Mouse (Mus musculus) kidney, adult 2 months (tissue): ENCODE measurements around the gene Psmd2. TPM values are rescaled to one million over a fixed set of nuclear protein-coding genes. Genes with fewer than 3 reads are reported as not detected.

Experiments used
- DNase-seq: peaks from one replicate; pipeline ENCODE4 v3.0.0; 2021
- H3K27ac ChIP-seq: fragments of 200-500 bp; 2 replicates; pipeline ENCODE4 v1.5.1; 2012; ENCODE audit warnings: low read depth, low read length, control low read depth, inconsistent platforms; ENCODE audit not compliant: insufficient read depth
- H3K27me3 ChIP-seq: fragments of 200-500 bp; replicated peaks from 2 replicates; pipeline ENCODE4 v1.6.1; 2012; ENCODE audit warnings: mild to moderate bottlenecking, moderate library complexity, low read length, inconsistent platforms; ENCODE audit not compliant: control insufficient read depth, insufficient read depth
- H3K36me3 ChIP-seq: fragments of 200-500 bp; 2 replicates; pipeline ENCODE4 v1.6.1; 2012; ENCODE audit warnings: mild to moderate bottlenecking, moderate library complexity, low read length, inconsistent platforms; ENCODE audit not compliant: control insufficient read depth, insufficient read depth
- H3K4me1 ChIP-seq: fragments of 200-500 bp; 2 replicates; pipeline ENCODE4 v1.6.1; 2011; ENCODE audit warnings: low read length; ENCODE audit not compliant: control insufficient read depth, insufficient read depth
- H3K4me3 ChIP-seq: fragments of 200-500 bp; 2 replicates; pipeline ENCODE4 v1.5.1; 2011; ENCODE audit warnings: mild to moderate bottlenecking, low read depth, low read length, control low read depth; ENCODE audit not compliant: insufficient read depth
- CTCF ChIP-seq: fragments of 200-500 bp; conservative IDR thresholded peaks from 2 replicates; pipeline ENCODE4 v1.5.1; 2011; ENCODE audit warnings: low read depth, mild to moderate bottlenecking, control low read depth, low read length, moderate library complexity, mixed read lengths; ENCODE audit not compliant: insufficient read depth, insufficient read length
- POLR2A ChIP-seq: fragments of 200-500 bp; IDR thresholded peaks from one replicate; pipeline ENCODE4 v1.6.1; 2011; ENCODE audit warnings: low read depth, low read length, control low read depth
- WGBS: fragments of 180-500 bp; shearing (Covaris S2); methylation state at CpG from one replicate; pipeline ENCODE4 v1.1.7; 2018; 5-methylcytosine and 5-hydroxymethylcytosine counted together
- polyA plus RNA-seq: library from polyadenylated mRNA; depleted of rRNA; stranded (reverse); fragments of >200 nt; gene quantifications from 2 replicates; pipeline ENCODE4 v1.2.3, GENCODE M21; 2012

Gene Psmd2
- polyA plus RNA-seq, 1 experiment, result 96.9 TPM

DNA sequence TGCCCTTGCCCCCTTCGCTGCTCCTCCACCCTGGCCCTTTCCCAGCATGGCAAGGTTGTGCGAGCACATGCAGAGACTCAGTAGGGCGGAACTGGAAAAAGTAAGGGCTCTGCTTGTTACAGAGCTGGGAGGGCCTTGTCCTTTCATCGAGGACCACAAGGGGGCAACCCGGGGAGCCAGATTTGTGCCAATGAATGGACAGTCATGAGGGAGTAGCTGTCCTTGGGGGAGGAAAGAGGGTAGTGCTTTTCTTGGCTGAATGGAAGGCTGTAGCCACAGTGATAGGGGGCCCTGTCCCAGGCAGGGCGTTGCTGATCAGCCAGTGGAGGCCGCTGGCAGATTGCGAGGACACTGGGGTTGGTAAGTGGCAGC is 51.1 kb downstream of the Psmd2 start:
- H3K4me3 ChIP-seq, result no peak overlapping the region
- H3K4me1 ChIP-seq, result no peaks in the 10 kb centered on the region
- peak; percentile 78 for DNase-seq
- H3K36me3 ChIP-seq, result no peaks in the 10 kb centered on the region
- no peak for TF ChIP-seq POLR2A
- peak; percentile 65 for TF ChIP-seq CTCF
- H3K27me3 ChIP-seq, result no peaks in the 10 kb centered on the region
- H3K27ac ChIP-seq, result no peak overlapping the region
- WGBS, result 20% methylated on average over 8 of the region's 8 CpGs

DNA sequence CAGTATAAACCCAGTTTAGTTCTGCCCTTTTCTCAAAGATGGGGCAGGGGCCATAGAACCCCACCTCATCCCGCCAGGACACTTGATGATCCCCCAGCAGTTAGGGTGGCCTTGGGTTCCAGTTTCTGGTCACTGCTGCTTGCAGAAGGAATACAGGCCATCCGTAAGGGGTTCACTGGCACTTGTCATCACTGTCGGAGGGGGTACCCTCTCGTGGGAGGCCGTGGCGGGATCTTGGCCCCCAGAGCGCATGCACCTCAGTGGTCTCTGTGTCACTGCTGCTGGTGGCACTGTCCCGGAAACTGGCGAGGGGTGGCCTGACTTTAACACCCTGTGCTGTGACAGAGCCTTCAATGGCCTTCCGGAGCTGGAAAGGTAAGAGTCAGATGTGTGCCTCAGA is 51.6 kb downstream of the Psmd2 start:
- no peaks in the 10 kb centered on the region for H3K36me3 ChIP-seq
- no peaks in the 10 kb centered on the region for H3K4me1 ChIP-seq
- no peak overlapping the region for H3K4me3 ChIP-seq
- TF ChIP-seq POLR2A, result no peak
- DNase-seq, result no peak
- no peak overlapping the region for H3K27ac ChIP-seq
- H3K27me3 ChIP-seq, result no peaks in the 10 kb centered on the region
- 98% methylated on average over 10 of the region's 10 CpGs for WGBS

DNA sequence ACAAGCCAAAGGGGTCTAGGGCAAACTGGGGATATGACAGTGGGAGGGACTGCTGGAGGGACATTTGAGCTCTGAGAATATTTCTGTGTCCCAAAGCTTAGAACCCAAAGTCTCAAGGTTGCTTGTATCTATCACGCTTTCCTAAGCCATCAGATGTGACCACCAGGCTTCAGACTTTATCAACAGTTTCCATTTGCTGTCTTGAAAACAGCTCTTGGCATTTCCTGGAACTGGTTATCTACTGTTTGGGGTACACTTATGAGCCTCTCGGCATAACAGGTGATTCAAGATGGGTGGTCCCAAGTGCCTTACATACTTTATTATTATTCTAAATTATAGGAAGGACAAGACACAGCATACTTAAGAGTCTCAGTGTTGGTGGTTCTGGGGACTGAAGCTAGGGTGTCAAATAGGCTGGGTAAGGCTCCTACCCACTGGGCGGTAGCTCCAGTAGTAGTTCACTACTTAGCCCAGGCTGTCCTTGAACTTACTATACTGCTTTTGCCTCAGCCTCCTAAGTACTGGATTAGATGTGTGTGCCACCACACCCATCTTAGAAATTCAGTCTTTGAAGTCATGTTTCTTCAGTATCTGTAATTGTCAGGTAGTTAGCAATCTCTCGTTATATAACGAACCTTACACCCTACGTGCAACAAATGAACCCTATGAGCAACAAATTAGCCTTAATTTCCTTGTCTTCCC is 52.4 kb downstream of the Psmd2 start:
- no peaks in the 10 kb centered on the region for H3K4me1 ChIP-seq
- DNase-seq, result no peak
- no peak overlapping the region for H3K27ac ChIP-seq
- no peak overlapping the region for H3K4me3 ChIP-seq
- H3K36me3 ChIP-seq, result no peaks in the 10 kb centered on the region
- H3K27me3 ChIP-seq, result no peaks in the 10 kb centered on the region
- 91% methylated on average over 6 of the region's 6 CpGs for WGBS
- TF ChIP-seq POLR2A, result no peak
- TF ChIP-seq CTCF, result no peak

DNA sequence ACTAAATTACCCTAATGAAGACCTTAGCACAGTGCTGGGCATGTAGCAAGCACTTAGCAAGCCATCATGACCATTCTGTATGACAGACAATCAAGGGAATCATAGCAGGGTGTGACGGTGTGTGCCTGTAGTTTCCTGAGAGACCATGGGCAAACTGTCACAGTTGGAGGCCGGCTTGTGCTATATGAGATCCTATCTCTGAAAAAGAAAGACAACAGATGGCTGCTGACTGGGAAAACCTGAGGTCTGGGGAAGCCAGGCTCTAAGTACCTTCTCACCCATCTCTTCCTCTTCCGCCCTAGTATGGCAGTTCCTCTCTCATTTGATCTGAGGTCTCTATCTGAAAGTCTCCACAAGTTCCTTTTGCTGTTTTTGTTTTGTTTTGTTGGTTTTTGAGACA is 54.3 kb downstream of the Psmd2 start:
- no peak for DNase-seq
- no peaks in the 10 kb centered on the region for H3K27me3 ChIP-seq
- no peak overlapping the region for H3K27ac ChIP-seq
- WGBS, result 84% methylated on average over 3 of the region's 3 CpGs
- TF ChIP-seq POLR2A (no peak), CTCF (no peak)
- H3K4me1 ChIP-seq, result no peaks in the 10 kb centered on the region
- H3K4me3 ChIP-seq, result no peak overlapping the region
- H3K36me3 ChIP-seq, result no peaks in the 10 kb centered on the region

DNA sequence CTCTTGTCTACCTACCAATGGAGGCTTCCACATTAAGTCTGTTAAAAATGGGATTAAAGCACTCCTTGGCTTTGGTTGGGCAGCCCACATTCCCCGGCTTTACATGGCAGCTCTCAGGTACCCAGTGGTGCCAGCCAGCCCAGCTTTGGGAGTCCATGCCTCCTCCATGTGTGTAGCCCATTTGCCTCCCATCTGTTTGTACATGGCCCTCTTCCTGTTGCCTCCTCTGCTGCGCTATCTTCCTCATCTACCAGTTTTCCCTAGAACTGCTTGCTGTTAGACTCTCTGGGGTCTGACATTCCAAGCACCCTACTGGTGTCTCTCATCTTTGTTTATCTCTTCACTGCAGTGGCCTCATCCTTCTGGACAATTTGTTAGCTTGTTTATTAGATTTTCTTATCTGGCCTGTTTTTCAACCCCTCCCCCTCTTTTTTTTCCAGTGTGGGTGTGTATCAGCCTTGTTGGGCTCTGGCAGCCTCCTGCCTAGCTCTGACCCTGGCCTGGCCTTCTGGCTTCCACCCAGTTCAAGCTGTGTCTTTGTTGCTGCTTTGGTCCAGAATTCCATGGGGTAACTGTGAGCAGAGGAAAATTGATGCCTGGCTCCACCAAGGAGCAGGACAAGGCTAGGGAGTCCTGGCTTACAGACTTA is 55.1 kb downstream of the Psmd2 start:
- no peak for TF ChIP-seq CTCF
- TF ChIP-seq POLR2A, result no peak
- Histone ChIP-seq H3K27me3 (no peaks in the 10 kb centered on the region), H3K36me3 (no peaks in the 10 kb centered on the region), H3K4me1 (no peaks in the 10 kb centered on the region), H3K27ac (no peak overlapping the region), H3K4me3 (no peak overlapping the region)
- WGBS, result 89% methylated on average over 2 of the region's 2 CpGs
- DNase-seq, result peak; percentile 38

DNA sequence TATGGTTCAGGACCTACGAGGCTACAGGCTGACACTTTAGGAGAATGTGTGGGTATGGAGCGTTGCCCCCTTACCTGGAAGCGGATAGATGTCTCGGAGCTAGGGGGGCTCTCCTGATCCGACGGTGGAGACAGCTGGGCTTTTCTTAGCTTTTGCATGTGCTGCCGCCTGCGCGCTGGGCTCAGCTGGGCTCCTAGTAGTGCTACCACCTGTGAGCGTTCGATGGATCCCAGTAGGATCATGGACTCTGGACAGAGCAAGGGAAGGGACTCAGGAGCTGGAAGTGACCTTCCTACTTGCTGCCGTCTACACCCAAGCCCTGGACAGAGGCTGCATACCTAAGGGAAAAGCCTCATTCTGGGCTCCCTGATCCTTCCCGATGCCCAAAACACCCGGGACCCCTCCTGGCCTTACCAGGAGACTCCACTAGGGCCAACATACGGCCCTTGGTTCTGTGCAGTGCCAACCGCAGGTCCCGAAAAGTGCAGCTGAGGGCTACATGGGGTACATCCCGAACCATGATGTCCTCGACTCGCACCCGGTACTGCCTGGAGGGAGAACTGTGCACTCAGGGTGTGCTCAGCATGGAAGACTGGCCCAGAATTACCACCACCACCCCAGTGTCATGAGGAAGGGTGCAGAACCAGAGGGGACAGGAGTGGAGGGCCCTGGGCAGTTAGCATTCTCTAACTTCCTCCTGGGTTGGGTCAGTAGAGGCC is 56.9 kb downstream of the Psmd2 start:
- Histone ChIP-seq H3K36me3 (no peaks in the 10 kb centered on the region), H3K4me3 (no peak overlapping the region), H3K27ac (no peak overlapping the region), H3K27me3 (no peaks in the 10 kb centered on the region), H3K4me1 (no peaks in the 10 kb centered on the region)
- TF ChIP-seq CTCF (no peak), POLR2A (no peak)
- no peak for DNase-seq
- 93% methylated on average over 21 of the region's 21 CpGs for WGBS

DNA sequence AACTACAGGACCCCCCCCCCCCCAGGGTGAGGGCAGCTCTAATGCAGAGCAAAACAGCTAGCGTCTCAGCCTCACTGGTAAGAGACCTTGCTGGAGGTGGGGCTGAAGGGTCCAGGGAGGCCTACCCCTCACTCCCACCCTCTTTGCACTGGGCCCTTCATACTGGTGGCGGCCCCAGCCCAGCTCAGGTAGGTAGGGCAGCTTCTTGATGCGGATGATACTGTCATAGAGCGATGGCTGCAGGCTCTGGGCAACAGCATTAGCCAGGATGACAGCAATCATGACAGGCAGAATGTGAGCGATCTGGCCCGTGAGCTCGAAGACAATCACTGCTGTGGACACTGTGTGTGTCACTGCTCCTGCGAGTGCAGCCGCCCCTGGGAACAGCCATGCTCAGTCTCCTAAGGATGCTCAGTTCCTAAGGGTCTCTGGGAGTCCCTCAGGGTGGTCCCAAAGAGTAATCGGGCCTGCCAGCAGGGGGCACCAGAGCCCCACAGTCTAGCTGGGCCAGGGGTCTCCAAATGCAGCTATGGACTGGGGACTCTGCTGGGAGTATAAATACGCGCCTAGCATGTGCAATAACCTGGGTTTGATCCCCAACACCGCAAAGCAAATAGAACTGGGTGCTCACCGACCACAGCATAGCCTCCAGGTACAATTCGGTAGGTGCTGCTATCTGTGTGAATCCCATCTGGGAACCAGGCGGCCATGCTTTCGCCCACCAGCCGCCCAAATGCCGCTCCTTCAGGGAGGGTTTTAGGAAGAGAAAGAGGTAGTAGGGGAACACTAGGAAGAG is 57.7 kb downstream of the Psmd2 start:
- H3K36me3 ChIP-seq, result no peaks in the 10 kb centered on the region
- TF ChIP-seq CTCF (peak; percentile 45), POLR2A (no peak)
- no peaks in the 10 kb centered on the region for H3K27me3 ChIP-seq
- H3K27ac ChIP-seq, result no peak overlapping the region
- DNase-seq, result no peak
- 82% methylated on average over 19 of the region's 19 CpGs for WGBS
- no peaks in the 10 kb centered on the region for H3K4me1 ChIP-seq
- no peak overlapping the region for H3K4me3 ChIP-seq
